Mouse (Mus musculus) small intestine, adult 2 months (tissue): ENCODE data around the gene Cyth3. TPM values are rescaled to one million over a fixed set of nuclear protein-coding genes. Genes with fewer than 3 reads are reported as not detected.
A peak's percentile ranks its signal among the peaks of the same experiment; 100 is the strongest.

Experiments
- H3K27ac ChIP-seq: fragments of 200-500 bp; 2 replicates; pipeline ENCODE4 v1.5.1; 2012; ENCODE audit warnings: low read depth, low read length, control low read depth, inconsistent platforms; ENCODE audit not compliant: insufficient read depth
- H3K27me3 ChIP-seq: fragments of 200-500 bp; 2 replicates; pipeline ENCODE4 v1.6.1; 2012; ENCODE audit warnings: mild to moderate bottlenecking, moderate library complexity, low read length, inconsistent platforms; ENCODE audit not compliant: control insufficient read depth, insufficient read depth
- H3K36me3 ChIP-seq: fragments of 200-500 bp; 2 replicates; pipeline ENCODE4 v1.6.1; 2012; ENCODE audit warnings: mild to moderate bottlenecking, low read length, control low read depth, inconsistent platforms; ENCODE audit not compliant: control insufficient read depth, insufficient read depth
- H3K4me1 ChIP-seq: fragments of 200-500 bp; 2 replicates; pipeline ENCODE4 v1.6.1; 2012; ENCODE audit warnings: low read length, inconsistent platforms, mixed read lengths; ENCODE audit not compliant: control insufficient read depth, insufficient read depth, insufficient read length
- H3K4me3 ChIP-seq: fragments of 200-500 bp; 2 replicates; pipeline ENCODE4 v1.5.1; 2012; ENCODE audit warnings: low read depth, mild to moderate bottlenecking, control low read depth, inconsistent platforms, low read length, moderate library complexity
- CTCF ChIP-seq: fragments of 200-500 bp; IDR thresholded peaks from 2 replicates; pipeline ENCODE4 v1.5.1; 2012; ENCODE audit warnings: low read depth, mild to moderate bottlenecking, control low read depth, inconsistent platforms, low read length, moderate library complexity, mixed read lengths; ENCODE audit not compliant: insufficient replicate concordance, insufficient read length; ENCODE audit errors: extremely low read depth
- POLR2A ChIP-seq: fragments of 200-500 bp; IDR thresholded peaks from 2 replicates; pipeline ENCODE4 v1.6.1; 2012; ENCODE audit warnings: low read depth, mild to moderate bottlenecking, control low read depth, inconsistent platforms, low read length, moderate library complexity
- WGBS: fragments of 180-500 bp; shearing (Covaris S2); methylation state at CpG from one replicate; pipeline ENCODE4 v1.1.7; 2018; 5-methylcytosine and 5-hydroxymethylcytosine counted together
- polyA plus RNA-seq: library from polyadenylated mRNA; depleted of rRNA; stranded (reverse); fragments of >200 nt; gene quantifications from 2 replicates; pipeline ENCODE4 v1.2.3, GENCODE M21; 2012

Cyth3 gene
- polyA plus RNA-seq, 1 experiment, result 10.3 TPM

DNA sequence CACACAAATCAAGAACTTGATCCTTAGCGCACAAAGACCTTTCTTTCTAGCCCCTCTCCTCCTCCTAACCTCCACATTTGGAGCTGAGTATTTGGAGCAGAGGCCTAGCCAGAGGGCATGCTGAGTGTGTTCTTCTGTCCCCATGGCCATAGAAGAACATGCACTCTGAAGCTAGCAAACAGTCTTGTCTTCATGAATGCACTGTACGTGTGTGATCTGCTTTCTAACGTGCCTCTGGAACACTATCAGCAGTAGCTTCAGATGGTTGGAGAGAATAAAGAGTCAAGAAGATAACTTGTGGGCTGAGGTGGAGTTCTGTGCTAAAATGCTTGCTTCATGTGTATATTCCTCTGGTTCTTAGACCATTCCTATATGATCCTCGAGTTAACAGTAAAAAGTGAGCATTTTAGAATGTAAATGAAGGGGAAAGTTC lies 33.3 kb downstream of the Cyth3 start:
- 75% methylated on average over 4 of the region's 4 CpGs for WGBS
- 0 out of 2 replicates have a peak overlapping the region, but pooled peaks have one; percentile 2 for H3K27ac ChIP-seq
- H3K4me1 ChIP-seq, result peaks cover 8% of the 10 kb centered on the region; the same call in 1 of the 2 replicates
- TF ChIP-seq CTCF, result no peak
- no peak for TF ChIP-seq POLR2A
- H3K27me3 ChIP-seq, result no peaks in the 10 kb centered on the region
- H3K36me3 ChIP-seq, result no peaks in the 10 kb centered on the region
- H3K4me3 ChIP-seq, result no peak overlapping the region

DNA sequence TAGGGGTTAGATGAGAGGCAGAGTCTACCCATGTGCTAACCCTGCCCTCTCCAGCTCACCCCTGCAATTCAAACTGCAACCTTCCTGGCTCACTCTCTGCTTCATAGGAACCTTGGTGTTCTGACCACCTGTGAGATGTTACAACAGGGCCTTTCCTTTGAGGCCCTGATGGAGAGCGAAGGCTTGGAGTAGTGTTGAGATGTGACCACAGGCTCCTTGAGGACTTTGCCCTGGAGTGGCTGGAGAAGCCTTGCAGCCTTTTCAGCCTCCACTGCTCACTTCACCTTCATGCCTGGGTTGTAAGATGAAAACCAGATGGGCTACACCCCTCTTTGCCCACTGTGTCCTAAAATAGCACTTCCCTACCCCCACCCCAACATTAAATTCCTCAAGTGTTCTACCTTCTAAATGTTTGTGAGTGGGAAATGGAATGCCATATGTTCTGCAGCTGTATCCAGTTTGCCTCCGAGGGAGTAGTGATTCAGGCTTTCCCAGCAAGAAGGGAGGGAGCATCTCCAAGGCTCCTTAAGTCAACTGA lies 34.5 kb downstream of the Cyth3 start:
- no peak overlapping the region for H3K4me3 ChIP-seq
- H3K27ac ChIP-seq, result peak overlapping the region; percentile 13; the same call in 1 of the 2 replicates
- TF ChIP-seq CTCF (no peak), POLR2A (no peak)
- no peaks in the 10 kb centered on the region for H3K27me3 ChIP-seq
- WGBS, result 66% methylated on average over 2 of the region's 2 CpGs
- no peaks in the 10 kb centered on the region for H3K36me3 ChIP-seq
- peaks cover 8% of the 10 kb centered on the region; the same call in 1 of the 2 replicates for H3K4me1 ChIP-seq

DNA sequence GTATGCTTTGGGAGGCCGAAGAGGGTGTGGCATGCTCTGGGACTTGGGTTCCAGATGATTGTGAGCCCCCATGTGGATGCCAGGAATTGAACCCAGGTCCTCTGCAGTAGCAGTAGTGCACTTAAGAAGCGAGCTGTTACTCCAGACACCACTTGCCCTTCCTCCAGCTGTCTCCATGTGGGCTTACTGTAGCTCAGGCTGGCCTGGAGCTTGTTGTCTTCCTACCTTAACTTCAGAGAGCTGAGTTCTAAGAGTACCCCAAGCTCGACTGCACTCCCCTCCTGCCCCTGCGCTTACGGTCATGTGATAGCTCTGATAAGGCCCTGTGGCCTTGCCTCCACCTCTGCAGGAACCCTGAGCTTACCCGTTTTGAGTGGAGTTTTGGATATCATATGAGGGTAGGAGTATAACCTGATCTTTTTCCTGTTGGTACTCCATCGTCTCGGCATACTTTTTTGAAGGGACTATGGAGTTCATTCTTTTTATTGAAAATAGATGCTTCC lies 36.8 kb downstream of the Cyth3 start:
- Histone ChIP-seq H3K36me3 (no peaks in the 10 kb centered on the region), H3K4me3 (no peak overlapping the region), H3K27ac (no peak overlapping the region), H3K4me1 (peaks cover 5% of the 10 kb centered on the region; the same call in 1 of the 2 replicates), H3K27me3 (no peaks in the 10 kb centered on the region)
- no peak for TF ChIP-seq CTCF
- no peak for TF ChIP-seq POLR2A
- WGBS, result 80% methylated on average over 8 of the region's 8 CpGs

DNA sequence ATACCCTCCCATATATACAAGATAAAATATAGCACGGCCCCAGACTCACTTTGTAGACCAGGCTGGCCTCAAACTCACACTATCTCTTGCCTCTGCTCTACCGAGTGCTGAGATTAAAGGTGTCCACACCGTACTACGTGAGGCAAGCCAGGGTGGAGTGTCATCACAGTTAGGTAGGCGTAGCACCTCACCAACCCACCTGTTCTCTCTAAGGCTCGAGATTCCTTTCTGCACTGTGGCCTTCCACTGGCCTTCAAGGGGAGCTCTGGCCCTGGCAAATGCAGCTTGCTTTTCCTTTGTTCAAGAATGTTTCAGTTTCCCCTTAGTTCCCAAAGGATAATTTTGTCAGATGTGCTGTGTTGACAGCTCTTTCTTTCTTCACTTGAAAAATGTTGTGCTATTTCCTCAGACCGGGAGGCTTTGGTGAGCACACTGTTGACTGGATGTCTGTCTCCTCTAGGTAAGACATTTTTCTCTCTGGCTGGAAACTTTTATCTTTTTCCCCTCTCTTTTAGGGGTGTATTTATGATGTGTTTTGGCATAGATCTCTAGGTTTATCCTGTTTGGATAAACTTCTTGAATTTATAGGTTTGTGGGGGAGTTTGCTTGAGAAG lies 40.9 kb downstream of the Cyth3 start:
- no peak overlapping the region for H3K4me3 ChIP-seq
- TF ChIP-seq POLR2A, result no peak
- TF ChIP-seq CTCF, result no peak
- H3K27me3 ChIP-seq, result no peaks in the 10 kb centered on the region
- H3K4me1 ChIP-seq, result peaks cover 4% of the 10 kb centered on the region; the same call in 1 of the 2 replicates
- no peaks in the 10 kb centered on the region for H3K36me3 ChIP-seq
- 72% methylated on average over 7 of the region's 7 CpGs for WGBS
- H3K27ac ChIP-seq, result no peak overlapping the region

DNA sequence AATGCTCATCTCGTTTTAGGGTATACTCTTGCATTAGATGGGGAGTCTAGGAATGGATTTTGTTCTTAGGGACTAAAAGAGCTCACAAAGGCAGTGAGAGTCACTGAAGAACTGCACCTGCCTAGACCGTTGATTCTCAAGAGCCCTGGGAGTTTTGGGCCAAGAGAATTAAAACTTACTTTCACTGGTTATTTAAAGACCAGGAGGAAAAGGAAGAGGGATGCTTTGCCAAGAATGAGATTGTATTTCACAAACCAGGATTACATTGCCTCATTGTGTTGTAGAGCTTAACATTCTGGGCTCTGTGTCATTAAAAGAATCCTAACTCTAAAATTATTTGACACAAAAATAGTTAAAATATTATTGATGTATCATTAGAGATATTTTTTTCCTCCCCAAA lies 43.3 kb downstream of the Cyth3 start:
- 69% methylated on average over 2 of the region's 2 CpGs for WGBS
- Histone ChIP-seq H3K4me3 (no peak overlapping the region), H3K27me3 (no peaks in the 10 kb centered on the region), H3K27ac (no peak overlapping the region), H3K4me1 (peaks cover 2% of the 10 kb centered on the region; the same call in 1 of the 2 replicates), H3K36me3 (no peaks in the 10 kb centered on the region)
- TF ChIP-seq CTCF (no peak), POLR2A (no peak)

DNA sequence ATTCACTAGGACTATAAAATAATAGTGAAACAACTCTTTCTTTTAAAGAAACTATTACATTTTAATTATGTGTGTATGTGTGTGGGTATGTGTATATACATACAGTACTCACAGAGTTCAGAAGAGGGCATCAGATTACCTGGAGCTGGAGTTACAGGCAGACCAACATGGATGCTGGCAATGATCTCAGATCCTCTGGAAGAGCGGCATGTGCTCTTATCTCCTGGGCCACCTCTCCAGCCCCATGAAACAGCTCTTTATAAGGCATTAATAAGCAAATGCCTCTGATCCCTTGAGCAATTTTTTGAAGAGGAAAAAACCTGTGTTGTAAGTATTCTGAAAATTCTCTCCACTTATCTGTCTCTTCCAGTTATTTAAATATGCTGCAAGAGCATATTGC lies 43.8 kb downstream of the Cyth3 start:
- H3K4me1 ChIP-seq, result peaks cover 2% of the 10 kb centered on the region; the same call in 1 of the 2 replicates
- no peak overlapping the region for H3K4me3 ChIP-seq
- 94% methylated on average over 1 of the region's 1 CpGs for WGBS
- no peak for TF ChIP-seq POLR2A
- no peak for TF ChIP-seq CTCF
- no peaks in the 10 kb centered on the region for H3K27me3 ChIP-seq
- H3K27ac ChIP-seq, result no peak overlapping the region
- no peaks in the 10 kb centered on the region for H3K36me3 ChIP-seq

DNA sequence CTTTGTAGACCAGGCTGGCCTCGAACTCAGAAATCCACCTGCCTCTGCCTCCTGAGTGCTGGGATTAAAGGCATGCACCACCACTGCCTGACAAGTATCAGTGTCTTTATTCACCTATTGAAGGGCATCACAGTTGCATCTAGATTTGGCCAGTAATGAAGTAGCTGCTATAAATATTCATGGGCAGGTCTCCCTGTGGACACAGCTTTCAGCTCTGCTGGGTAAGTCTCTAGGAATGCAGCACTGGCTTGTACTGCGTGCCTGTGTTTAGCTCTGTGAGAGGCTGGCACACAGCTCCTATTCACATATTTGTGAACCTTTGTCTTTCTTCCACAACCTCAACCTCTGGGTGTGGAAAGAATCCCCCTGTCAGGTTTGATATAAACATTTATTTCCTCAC lies 46.6 kb downstream of the Cyth3 start:
- Histone ChIP-seq H3K27ac (no peak overlapping the region), H3K27me3 (no peaks in the 10 kb centered on the region), H3K4me1 (peaks cover 2% of the 10 kb centered on the region; the same call in 1 of the 2 replicates), H3K4me3 (no peak overlapping the region), H3K36me3 (no peaks in the 10 kb centered on the region)
- TF ChIP-seq POLR2A (no peak), CTCF (no peak)
- 77% methylated on average over 2 of the region's 2 CpGs for WGBS
